Mouse (Mus musculus): ENCODE data around the gene Leo1. TPM values are rescaled to one million over a fixed set of nuclear protein-coding genes. Genes with fewer than 3 reads are reported as not detected.
A peak's percentile ranks its signal among the peaks of the same experiment; 100 is the strongest.

The Leo1 gene
- polyA plus RNA-seq (2015; fragmentation: Nextera tagmentation; extraction: Ambion mirVana): 42.9 and 43.4 TPM in 2 replicates

DNA sequence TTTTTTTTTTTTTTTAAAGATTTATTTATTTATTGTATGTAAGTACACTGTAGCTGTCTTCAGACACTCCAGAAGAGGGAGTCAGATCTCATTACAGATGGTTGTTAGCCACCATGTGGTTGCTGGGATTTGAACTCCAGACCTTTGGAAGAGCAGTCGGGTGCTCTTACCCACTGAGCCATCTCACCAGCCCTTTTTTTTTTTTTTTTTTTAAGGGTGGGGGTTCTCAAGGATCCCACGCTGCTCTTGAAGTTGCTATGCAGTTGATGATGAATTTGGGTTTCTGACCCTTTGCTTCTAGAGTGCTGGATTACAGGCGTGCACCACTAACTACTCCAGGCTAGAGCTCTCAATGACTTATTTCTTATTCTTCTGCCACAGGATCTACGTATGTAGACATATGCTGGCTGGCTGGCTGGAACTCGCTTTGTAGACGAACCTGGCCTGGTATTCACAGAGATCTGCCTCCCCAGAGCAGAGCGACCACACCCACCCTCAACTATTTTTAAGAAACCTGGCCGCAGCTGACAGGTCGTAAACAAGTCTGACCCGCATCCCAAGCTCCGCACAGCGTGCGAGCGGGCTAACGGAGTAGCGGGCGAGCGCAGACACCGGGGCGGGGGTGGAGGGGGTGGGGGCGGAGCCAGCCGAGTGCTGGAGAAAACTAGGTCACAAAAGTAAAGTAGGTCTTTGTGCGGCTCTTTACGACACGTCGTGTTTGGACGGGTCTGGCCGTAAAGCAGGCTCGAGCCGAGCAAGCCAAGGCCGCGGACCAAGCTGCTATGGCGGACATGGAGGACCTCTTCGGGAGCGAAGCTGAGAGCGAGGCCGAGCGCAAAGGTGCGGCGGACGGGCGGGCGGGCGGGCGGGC lies at the start of gene Leo1:
TSS of gene Leo1 (plus strand) at position 729 of the 871 bp plus-strand sequence.
- peak within 1 kb of the TSS; percentile 78 for H3K9ac ChIP-seq
- H3K27me3 ChIP-seq: no peaks in the 10 kb centered on the region
- peak within 1 kb of the TSS; percentile 76 for H3K4me3 ChIP-seq (replicated peaks)
- no peaks in the 10 kb centered on the region for H3K9me3 ChIP-seq (replicated peaks)
- peak; percentile 93 for ATAC-seq (replicated peaks; ENCODE audit: low FRiP score)
- peaks cover 16% of the 10 kb centered on the region for H3K36me3 ChIP-seq
- peak within 1 kb of the TSS; percentile 83 for H3K27ac ChIP-seq
- peaks cover 12% of the 10 kb centered on the region for H3K4me1 ChIP-seq
- H3K4me2 ChIP-seq: peak within 1 kb of the TSS; percentile 71
- under 1% methylated on average over 45 of the region's 45 CpGs for WGBS

DNA sequence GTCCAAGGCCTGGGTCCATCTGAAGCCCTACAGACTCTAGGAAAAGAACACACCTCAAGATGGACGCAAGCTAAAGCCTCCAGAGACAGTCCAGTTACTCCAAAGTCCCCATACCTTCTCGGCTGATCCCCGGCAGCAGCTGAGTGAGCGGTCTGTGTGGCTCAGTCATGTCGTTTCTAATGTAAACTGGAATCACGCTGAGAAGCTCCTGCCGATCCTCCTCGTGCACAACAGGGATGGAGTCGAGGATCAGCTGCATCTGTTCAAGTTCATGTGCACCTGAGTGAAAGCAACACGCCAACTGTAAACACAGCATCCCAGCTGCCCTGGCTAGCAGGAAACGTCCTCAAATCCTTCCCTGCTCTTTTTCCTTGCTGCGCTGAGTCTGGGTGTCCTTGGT lies 48.1 kb upstream of the Leo1 start:
- H3K27me3 ChIP-seq: no peaks in the 10 kb centered on the region
- WGBS: 86% methylated on average over 12 of the region's 12 CpGs
- no peak overlapping the region for H3K27ac ChIP-seq
- no peaks in the 10 kb centered on the region for H3K9me3 ChIP-seq (replicated peaks)
- peaks cover 91% of the 10 kb centered on the region for H3K36me3 ChIP-seq
- ATAC-seq (replicated peaks; ENCODE audit: low FRiP score): no peak
- H3K4me1 ChIP-seq: no peaks in the 10 kb centered on the region
- no peak overlapping the region for H3K9ac ChIP-seq
- H3K4me2 ChIP-seq: no peak overlapping the region
- H3K4me3 ChIP-seq (replicated peaks): no peak overlapping the region

DNA sequence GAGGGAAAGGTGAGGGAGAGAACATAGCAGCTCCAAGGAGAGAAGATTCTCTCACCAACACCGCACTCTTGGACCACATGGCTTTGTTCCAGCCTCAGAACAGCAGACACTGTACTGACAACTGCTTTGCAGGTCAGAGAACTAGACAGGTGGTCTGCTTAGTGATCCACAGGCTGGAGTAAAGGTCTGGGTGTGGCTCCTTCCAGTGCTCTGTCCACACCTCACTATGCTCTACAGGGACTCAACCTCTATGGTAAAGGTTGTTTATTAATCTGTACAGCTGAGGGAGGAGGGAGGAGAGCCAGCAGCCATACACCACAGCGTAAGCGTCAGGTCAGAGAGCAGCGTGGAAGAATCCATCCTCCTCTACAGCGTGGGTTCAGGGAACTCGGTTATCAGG lies 45.4 kb upstream of the Leo1 start:
- Histone ChIP-seq H3K4me2 (no peak overlapping the region), H3K4me1 (0 out of 2 replicates have a peak, but pooled peaks cover 5% of the 10 kb centered on the region), H3K36me3 (peaks cover 69% of the 10 kb centered on the region), H3K4me3 (replicated peaks) (no peak overlapping the region), H3K27ac (no peak overlapping the region), H3K27me3 (no peaks in the 10 kb centered on the region), H3K9me3 (replicated peaks) (no peaks in the 10 kb centered on the region), H3K9ac (no peak overlapping the region)
- WGBS: 78% methylated on average over 6 of the region's 6 CpGs
- ATAC-seq (replicated peaks; ENCODE audit: low FRiP score): no peak

DNA sequence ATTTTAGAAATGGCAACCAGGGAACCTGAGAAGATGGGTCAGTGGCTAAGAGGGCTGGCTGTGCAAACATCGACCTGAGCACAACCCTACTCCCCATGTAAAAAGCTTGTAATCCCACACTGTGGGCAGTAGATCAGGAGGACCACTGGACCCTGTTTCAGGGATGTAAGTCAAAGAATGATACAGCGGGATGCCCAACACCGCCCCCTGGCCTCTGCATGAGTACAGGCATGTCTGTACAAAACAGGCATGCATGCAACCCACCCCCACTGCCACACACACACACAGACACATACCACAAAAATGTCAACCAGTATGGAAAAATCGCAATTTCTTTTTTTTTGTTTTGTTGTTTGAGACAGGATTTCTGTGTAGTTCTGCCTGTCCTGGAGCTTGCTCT lies 42.3 kb upstream of the Leo1 start:
- Histone ChIP-seq H3K9me3 (replicated peaks) (no peaks in the 10 kb centered on the region), H3K27me3 (no peaks in the 10 kb centered on the region)
- ATAC-seq (replicated peaks; ENCODE audit: low FRiP score): no peak

DNA sequence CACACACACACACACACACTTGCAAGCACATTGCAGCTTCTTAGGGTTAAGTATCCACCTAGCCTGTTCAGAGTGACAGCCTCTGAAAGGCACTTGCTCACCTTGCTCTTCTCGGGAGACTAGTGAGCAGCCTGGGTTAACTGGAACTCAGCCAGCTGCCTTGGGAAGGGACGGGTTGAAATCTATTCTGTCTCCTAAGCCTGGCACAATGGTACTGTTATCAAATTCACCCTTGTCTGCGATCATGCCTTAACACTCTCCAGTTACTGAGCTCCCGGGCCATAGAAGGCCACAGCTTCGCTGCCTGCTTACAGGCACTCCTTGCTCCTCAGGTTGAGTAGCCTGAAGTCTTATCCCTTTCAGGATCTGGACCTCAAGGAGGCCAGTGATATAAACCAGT lies 40.7 kb upstream of the Leo1 start:
- ATAC-seq (replicated peaks; ENCODE audit: low FRiP score): no peak
- Histone ChIP-seq H3K4me3 (replicated peaks) (no peak overlapping the region), H3K27ac (no peak overlapping the region), H3K9ac (no peak overlapping the region), H3K27me3 (no peaks in the 10 kb centered on the region), H3K4me1 (peaks cover 36% of the 10 kb centered on the region), H3K36me3 (peaks cover 29% of the 10 kb centered on the region), H3K9me3 (replicated peaks) (no peaks in the 10 kb centered on the region), H3K4me2 (no peak overlapping the region)
- 69% methylated on average over 5 of the region's 5 CpGs for whole genome bisulfite sequencing

More for the DNA sequence above, 42.3 kb upstream of the Leo1 start:
- Histone ChIP-seq H3K4me3 (replicated peaks) (no peak overlapping the region), H3K27ac (no peak overlapping the region), H3K4me1 (peaks cover 23% of the 10 kb centered on the region), H3K4me2 (no peak overlapping the region), H3K36me3 (peaks cover 41% of the 10 kb centered on the region), H3K9ac (no peak overlapping the region)
- WGBS: 87% methylated on average over 4 of the region's 4 CpGs

DNA sequence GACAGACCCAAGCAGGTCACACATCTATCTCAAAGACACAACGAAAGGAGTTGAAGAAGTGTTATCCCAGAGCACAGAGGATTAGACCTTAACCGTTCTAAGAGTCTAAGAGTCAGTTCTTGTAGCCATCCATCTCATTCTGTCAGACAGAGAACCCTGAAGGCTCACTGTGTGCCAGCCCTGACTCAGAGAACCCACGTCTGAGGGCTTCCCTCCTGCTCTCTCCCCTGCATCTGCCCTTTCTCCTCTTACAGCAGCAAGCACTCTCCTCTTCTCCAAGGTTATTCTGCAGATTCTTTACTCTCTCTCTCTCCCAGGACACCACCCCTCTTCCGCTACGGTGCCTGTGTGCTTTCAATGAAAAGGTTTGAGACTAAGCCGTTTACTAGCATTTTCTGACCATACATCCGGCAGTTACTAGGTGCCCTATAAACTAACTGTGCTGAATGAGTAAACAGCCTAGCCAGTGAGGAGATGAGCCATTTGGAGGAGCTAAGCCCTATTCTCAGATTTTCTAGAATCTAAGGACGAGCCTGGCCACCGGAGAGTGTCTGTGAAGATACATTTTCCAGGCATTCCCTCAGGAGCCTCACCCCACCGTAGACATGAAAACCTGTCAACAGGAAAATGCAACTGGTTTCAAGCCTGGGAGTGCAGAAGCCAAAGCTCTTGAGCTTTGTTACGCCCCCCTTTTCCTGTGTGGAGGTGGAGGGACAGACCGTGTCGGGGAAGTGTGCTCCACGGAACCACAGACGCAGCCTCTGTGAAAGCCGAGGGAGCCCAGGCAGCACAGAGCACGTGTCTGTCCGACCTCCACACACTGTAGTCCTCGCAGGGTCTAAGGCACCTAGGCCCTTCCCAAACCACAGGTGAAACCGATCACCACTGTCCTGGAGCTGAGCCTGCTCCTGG lies 39.5 kb upstream of the Leo1 start:
- Histone ChIP-seq H3K4me1 (peaks cover 37% of the 10 kb centered on the region), H3K9ac (no peak overlapping the region), H3K27me3 (no peaks in the 10 kb centered on the region), H3K36me3 (peaks cover 17% of the 10 kb centered on the region), H3K9me3 (replicated peaks) (no peaks in the 10 kb centered on the region), H3K4me3 (replicated peaks) (no peak overlapping the region), H3K27ac (no peak overlapping the region), H3K4me2 (no peak overlapping the region)
- no peak for ATAC-seq (replicated peaks; ENCODE audit: low FRiP score)
- WGBS: 59% methylated on average over 20 of the region's 20 CpGs

DNA sequence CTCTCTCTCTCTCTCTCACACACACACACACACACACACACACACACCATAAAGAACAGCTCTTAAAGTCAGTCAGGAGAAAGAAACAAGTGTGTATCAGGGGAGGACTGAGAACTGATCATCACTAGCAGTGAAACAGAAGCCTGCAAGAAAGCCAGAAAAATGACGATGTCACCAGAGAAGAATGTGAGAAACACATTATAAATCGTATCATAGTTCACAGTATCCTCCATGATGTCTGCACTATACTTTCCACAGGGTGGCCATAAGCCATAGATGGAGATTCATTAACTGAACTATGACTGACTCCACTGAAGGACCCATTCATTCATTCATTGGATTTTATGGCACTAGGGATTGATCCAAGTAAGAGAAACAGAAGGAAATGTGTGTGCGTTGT lies 37.8 kb upstream of the Leo1 start:
- no peak overlapping the region for H3K4me2 ChIP-seq
- peaks cover under 1% of the 10 kb centered on the region; the same call in 1 of the 2 replicates for H3K36me3 ChIP-seq
- no peaks in the 10 kb centered on the region for H3K27me3 ChIP-seq
- no peaks in the 10 kb centered on the region for H3K9me3 ChIP-seq (replicated peaks)
- H3K4me3 ChIP-seq (replicated peaks): no peak overlapping the region
- WGBS: 60% methylated on average over 3 of the region's 3 CpGs
- no peak overlapping the region for H3K27ac ChIP-seq
- ATAC-seq (replicated peaks; ENCODE audit: low FRiP score): no peak
- no peak overlapping the region for H3K9ac ChIP-seq
- peaks cover 48% of the 10 kb centered on the region for H3K4me1 ChIP-seq

DNA sequence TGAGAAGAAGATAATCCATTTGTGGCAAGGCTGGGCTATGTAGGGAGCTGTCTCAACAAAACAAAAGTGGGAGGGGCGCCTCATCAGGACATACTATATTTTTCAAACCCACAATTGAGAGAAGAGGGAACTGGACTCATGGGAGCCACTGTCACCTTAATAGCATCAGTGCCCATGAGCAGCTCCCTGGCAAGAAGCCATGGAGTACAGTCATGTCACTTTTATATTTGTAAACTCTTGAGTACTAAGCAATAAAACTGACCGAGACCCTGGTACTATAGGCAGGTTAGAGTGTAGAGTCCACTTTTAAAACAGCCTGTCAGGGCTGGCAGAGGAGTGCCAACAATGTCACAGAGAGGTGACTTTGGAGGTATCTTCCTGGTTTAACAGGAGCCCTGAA lies 35.2 kb upstream of the Leo1 start:
- 88% methylated on average over 2 of the region's 2 CpGs for WGBS
- no peak for ATAC-seq (replicated peaks; ENCODE audit: low FRiP score)
- Histone ChIP-seq H3K27me3 (no peaks in the 10 kb centered on the region), H3K4me3 (replicated peaks) (no peak overlapping the region), H3K36me3 (no peaks in the 10 kb centered on the region), H3K27ac (no peak overlapping the region), H3K9me3 (replicated peaks) (no peaks in the 10 kb centered on the region), H3K4me2 (no peak overlapping the region), H3K9ac (no peak overlapping the region), H3K4me1 (peaks cover 55% of the 10 kb centered on the region)

DNA sequence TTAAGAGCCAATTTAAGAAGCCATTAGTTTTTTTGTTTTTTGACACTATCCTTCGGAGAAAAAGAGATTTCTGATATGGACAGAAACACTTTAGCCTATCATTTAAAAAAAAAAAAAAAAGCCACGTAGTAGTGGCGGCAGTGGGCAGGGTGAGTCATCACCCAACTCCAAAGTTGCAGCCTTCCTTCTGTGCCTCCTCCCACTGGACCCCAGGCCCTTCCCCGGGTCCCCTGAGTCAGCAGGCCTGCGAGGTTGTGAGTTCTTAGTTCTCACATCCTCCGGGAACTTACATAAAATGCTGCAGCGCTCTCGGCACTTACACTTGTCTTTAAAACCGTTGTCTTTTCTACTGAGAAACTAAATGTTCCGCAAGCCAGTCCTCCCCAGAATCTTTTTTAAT lies 33.5 kb upstream of the Leo1 start:
- H3K36me3 ChIP-seq: no peaks in the 10 kb centered on the region
- WGBS: 8% methylated on average over 10 of the region's 10 CpGs
- H3K4me3 ChIP-seq (replicated peaks): peak overlapping the region; percentile 71
- no peak overlapping the region for H3K9ac ChIP-seq
- H3K27me3 ChIP-seq: no peaks in the 10 kb centered on the region
- peak overlapping the region; percentile 82 for H3K4me2 ChIP-seq
- peaks cover 43% of the 10 kb centered on the region for H3K4me1 ChIP-seq
- no peak for ATAC-seq (replicated peaks; ENCODE audit: low FRiP score)
- H3K27ac ChIP-seq: peak overlapping the region; percentile 56; the same call in 1 of the 2 replicates
- H3K9me3 ChIP-seq (replicated peaks): no peaks in the 10 kb centered on the region

DNA sequence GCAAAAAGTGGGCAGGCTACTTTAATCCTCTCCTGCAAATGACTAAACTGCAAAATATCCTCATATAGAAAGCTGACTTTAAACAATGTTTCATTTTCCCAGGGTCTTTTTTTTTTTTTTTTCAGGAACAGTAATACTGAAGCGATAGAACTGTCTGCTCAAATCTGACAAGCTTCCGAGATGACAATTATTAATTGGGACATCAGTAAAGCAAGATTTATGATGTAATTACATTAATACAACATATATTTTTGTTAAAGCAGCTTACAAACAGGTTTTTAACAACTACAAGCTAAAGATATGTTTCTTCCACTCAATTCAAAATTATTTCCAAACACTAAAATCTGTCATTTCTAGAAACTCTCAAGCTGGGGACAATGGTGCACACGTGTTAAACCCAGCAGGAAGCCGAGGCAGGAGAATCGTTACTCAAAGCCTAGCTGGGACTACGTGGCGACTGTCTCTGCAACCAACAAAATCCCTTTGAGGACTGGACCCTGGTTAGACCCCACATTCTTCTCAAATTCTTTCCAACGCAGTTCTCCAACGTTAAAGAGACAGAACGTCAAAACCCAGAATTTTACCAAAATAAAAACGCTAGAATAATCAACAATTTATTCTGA lies 33.0 kb upstream of the Leo1 start:
- Histone ChIP-seq H3K36me3 (no peaks in the 10 kb centered on the region), H3K27me3 (no peaks in the 10 kb centered on the region), H3K4me2 (peak overlapping the region; percentile 82), H3K27ac (peak overlapping the region; percentile 99), H3K4me1 (peaks cover 43% of the 10 kb centered on the region), H3K4me3 (replicated peaks) (peak overlapping the region; percentile 71), H3K9me3 (replicated peaks) (no peaks in the 10 kb centered on the region), H3K9ac (peak overlapping the region; percentile 80)
- WGBS: 3% methylated on average over 11 of the region's 11 CpGs
- ATAC-seq (replicated peaks; ENCODE audit: low FRiP score): no peak

DNA sequence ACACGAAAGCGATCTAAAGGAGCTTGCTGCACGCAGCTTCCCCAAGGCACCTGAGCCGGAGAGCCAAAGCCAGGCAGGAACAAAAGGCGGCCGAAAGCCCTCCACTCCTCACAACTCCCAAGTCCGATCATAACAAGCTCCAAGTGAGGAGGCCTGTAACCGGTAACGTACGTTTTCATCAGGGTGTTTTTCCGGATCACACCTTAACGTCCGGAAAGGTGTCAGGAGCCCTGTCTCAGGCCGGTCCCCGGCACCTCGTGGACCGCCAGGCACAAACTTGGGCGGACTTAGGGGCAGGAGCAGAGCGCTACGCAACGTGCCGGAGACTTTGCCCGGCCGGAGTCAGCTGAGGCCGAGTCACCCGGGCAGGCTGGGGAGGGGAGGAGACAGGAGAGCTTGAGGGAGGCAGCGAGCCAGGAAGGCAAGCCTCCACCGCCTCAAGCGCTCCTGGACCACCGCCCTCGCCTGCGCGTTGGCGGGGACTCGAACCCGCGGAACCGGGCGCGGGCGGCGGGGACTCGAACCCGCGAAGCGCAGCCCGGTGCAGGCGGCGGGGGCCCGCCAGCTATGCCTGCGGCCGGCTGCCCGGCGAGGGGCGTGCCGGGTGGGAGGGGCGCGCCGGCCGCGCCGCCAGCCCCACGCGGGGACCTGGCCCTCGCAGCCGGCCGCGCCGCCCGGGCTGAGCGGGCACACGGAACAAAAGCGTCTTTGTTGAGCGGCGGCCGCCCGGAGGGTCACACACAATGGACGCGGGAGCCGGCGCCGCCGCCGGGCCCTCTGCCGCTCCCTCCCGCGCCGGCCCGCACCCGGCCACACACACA lies 32.1 kb upstream of the Leo1 start:
- H3K9ac ChIP-seq: peak overlapping the region; percentile 80
- H3K4me3 ChIP-seq (replicated peaks): peak overlapping the region; percentile 71
- peak overlapping the region; percentile 82 for H3K4me2 ChIP-seq
- no peaks in the 10 kb centered on the region for H3K36me3 ChIP-seq
- no peaks in the 10 kb centered on the region for H3K9me3 ChIP-seq (replicated peaks)
- H3K27ac ChIP-seq: peak overlapping the region; percentile 99
- ATAC-seq (replicated peaks; ENCODE audit: low FRiP score): peak; percentile 85
- H3K4me1 ChIP-seq: peaks cover 37% of the 10 kb centered on the region
- H3K27me3 ChIP-seq: no peaks in the 10 kb centered on the region
- WGBS: under 1% methylated on average over 81 of the region's 90 CpGs
